In genomic region chr5:118477131-118478119, GRCm38 (mm10) we compare ENCODE assay signal across 8 mouse cellular contexts.
A peak's percentile ranks its signal among the peaks of the same experiment; 100 is the strongest.
DNase-seq lines count a peak whose midpoint lies in the region; ATAC-seq and TF ChIP-seq lines count a peak whose summit lies in the region.

No protein-coding gene starts in this region.

- H3K4me1 ChIP-seq in MEL (ENCODE audit: control insufficient read depth in 1 of 2, insufficient read depth in 2 of 2, low read length in 2 of 2) = peaks cover 16 to 48% of the 10 kb centered on the region in 2 experiments
- H3K4me1 ChIP-seq in heart, embryonic 16.5 days (ENCODE audit: control insufficient read depth, insufficient read depth, low read length) = peaks cover 34% of the 10 kb centered on the region

- TF ChIP-seq POLR2A in MEL (IDR thresholded peaks at IDR 0.05; ENCODE audit: control insufficient read depth in 1 of 2, insufficient read depth in 1 of 2, low read depth in 1 of 2, low read length in 2 of 2, poor library complexity in 1 of 2) = no peak

- H3K9me3 ChIP-seq in MEL (replicated peaks; ENCODE audit: insufficient read depth, low read length) = no peaks in the 10 kb centered on the region
- no peaks in the 10 kb centered on the region for H3K9me3 ChIP-seq in heart, embryonic 16.5 days (replicated peaks; ENCODE audit: control insufficient read depth, low read length)

- peaks cover 0 to 43% of the 10 kb centered on the region in 2 experiments; a peak in 2 of 4 replicates for H3K36me3 ChIP-seq in MEL (ENCODE audit: control insufficient read depth in 1 of 2, insufficient read depth in 2 of 2, low read length in 2 of 2)
- no peaks in the 10 kb centered on the region for H3K36me3 ChIP-seq in heart, embryonic 16.5 days (ENCODE audit: control insufficient read depth, insufficient read depth)
- H3K36me3 ChIP-seq in macrophage (ENCODE audit: inconsistent target) = no peaks in the 10 kb centered on the region

- TF ChIP-seq EP300 in MEL (IDR thresholded peaks at IDR 0.05; ENCODE audit: low read depth in 1 of 2, low read length in 2 of 2) = no peak

- WGBS in heart, embryonic 16.5 days = 47% methylated on average over 19 of the region's 19 CpGs
- 40% methylated on average over 19 of the region's 19 CpGs for WGBS in macrophage (ENCODE audit: missing documents)

- ATAC-seq in heart, embryonic 16.5 days (replicated peaks; ENCODE audit: extremely low read depth, insufficient read depth, low FRiP score) = no peak
- ATAC-seq in frontal cortex, adult (ENCODE audit: low TSS enrichment) = no peak

- no peak for TF ChIP-seq CTCF in MEL (IDR thresholded peaks at IDR 0.05 in 2 of 3, conservative IDR thresholded peaks at IDR 0.05 in 1 of 3; ENCODE audit: control insufficient read depth in 1 of 3, insufficient read depth in 1 of 3, low read depth in 2 of 3, low read length in 3 of 3, poor library complexity in 1 of 3, severe bottlenecking in 1 of 3)

- H3K4me3 ChIP-seq in MEL (ENCODE audit: control insufficient read depth in 1 of 2, insufficient read depth in 1 of 2, low read depth in 2 of 2, low read length in 2 of 2) (peak overlapping the region in 1 of 2 experiments; percentile 38; a peak in 1 of 4 replicates), macrophage (ENCODE audit: inconsistent target) (no peak overlapping the region)
- H3K4me3 ChIP-seq in heart, embryonic 16.5 days (ENCODE audit: low read length) = peak overlapping the region; percentile 41

- TF ChIP-seq RAD21 in MEL (IDR thresholded peaks at IDR 0.05; ENCODE audit: low read depth, low read length) = no peak

- no peaks in the 10 kb centered on the region for H3K27me3 ChIP-seq in MEL (ENCODE audit: control insufficient read depth in 1 of 2, insufficient read depth in 2 of 2, low read length in 2 of 2)
- H3K27me3 ChIP-seq in heart, embryonic 16.5 days (ENCODE audit: control insufficient read depth, insufficient read depth, low read length) = no peaks in the 10 kb centered on the region

- DNase-seq in 3T3-L1 (ENCODE audit: low read depth, low spot score) = peak; percentile 75
- no peak for DNase-seq in MEL (ENCODE audit: low read depth, low spot score)
- no peak for DNase-seq in frontal cortex, adult 2 months (ENCODE audit: extremely low spot score in 1 of 2, low spot score in 1 of 2)
- DNase-seq in kidney, adult 11 months = no peak
- DNase-seq in cerebellum, postnatal 14 days = no peak

- peak overlapping the region; percentile 65 for H3K9ac ChIP-seq in MEL (ENCODE audit: control insufficient read depth, low read depth, low read length, poor library complexity, severe bottlenecking)
- H3K9ac ChIP-seq in heart, embryonic 16.5 days (ENCODE audit: low read length) = peak overlapping the region; percentile 59

- H3K4me2 ChIP-seq in heart, embryonic 16.5 days (ENCODE audit: low read depth, low read length) = peak overlapping the region; percentile 70

- H3K27ac ChIP-seq in MEL (ENCODE audit: control insufficient read depth, low read depth, low read length) = peak overlapping the region; percentile 78
- H3K27ac ChIP-seq in heart, embryonic 16.5 days (ENCODE audit: low read length) = 0 out of 2 replicates have a peak overlapping the region, but pooled peaks have one; percentile 29
- peak overlapping the region; percentile 69 for H3K27ac ChIP-seq in macrophage

- H3K79me2 ChIP-seq in MEL (ENCODE audit: control insufficient read depth, insufficient read depth, low read length, poor library complexity) (no peaks in the 10 kb centered on the region; the same call in 1 of the 2 replicates), macrophage (ENCODE audit: inconsistent target) (no peaks in the 10 kb centered on the region)

TF ChIP-seq in MEL, 35 proteins besides CTCF, POLR2A, EP300 and RAD21:
- TF ChIP-seq ELF1 (IDR thresholded peaks at IDR 0.05; ENCODE audit: low read depth, low read length) (no peak), POLR2AphosphoS5 (IDR thresholded peaks at IDR 0.05; ENCODE audit: borderline replicate concordance, low read depth, low read length) (no peak), CHD2 (IDR thresholded peaks at IDR 0.05; ENCODE audit: low read length) (no peak), TCF12 (IDR thresholded peaks at IDR 0.05; ENCODE audit: low read depth, low read length) (no peak), RCOR1 (IDR thresholded peaks at IDR 0.05; ENCODE audit: low read depth, low read length) (no peak), KAT2A (conservative IDR thresholded peaks at IDR 0.05; ENCODE audit: low read depth, low read length) (no peak), MEF2A (IDR thresholded peaks at IDR 0.05; ENCODE audit: extremely low read depth, insufficient replicate concordance, low read depth, low read length, poor library complexity, severe bottlenecking) (no peak), SMC3 (IDR thresholded peaks at IDR 0.05; ENCODE audit: low read depth, low read length) (no peak), TAL1 (IDR thresholded peaks at IDR 0.05; ENCODE audit: low read length) (no peak), CHD1 (IDR thresholded peaks at IDR 0.05; ENCODE audit: low read depth, low read length) (no peak), E2F4 (IDR thresholded peaks at IDR 0.05; ENCODE audit: borderline replicate concordance, low read depth, low read length) (no peak), MXI1 (IDR thresholded peaks at IDR 0.05; ENCODE audit: low read depth, low read length) (no peak), SIN3A (IDR thresholded peaks at IDR 0.05; ENCODE audit: low read length) (no peak), GABPA (IDR thresholded peaks at IDR 0.05; ENCODE audit: low read depth, low read length) (no peak), NELFE (IDR thresholded peaks at IDR 0.05; ENCODE audit: low read depth, low read length) (no peak), ZKSCAN1 (IDR thresholded peaks at IDR 0.05; ENCODE audit: low read depth, low read length) (no peak), MAFK (IDR thresholded peaks at IDR 0.05; ENCODE audit: borderline replicate concordance, low read depth, low read length) (no peak)
